Mouse (Mus musculus) left cerebral cortex, postnatal 36 days (tissue): ENCODE measurements at regions not wholly inside any gene's neighbourhood (a gene's known extent, or its start where the extent isn't known, plus 50 kb on each side); places are given as distances from the start of the nearest gene placed in this dataset.

ENCODE experiments used
- DNase-seq, 2 experiments: peaks; one replicate each; pipeline ENCODE4 v3.0.0; 2021 to 2022; ENCODE audit warnings: low spot score in 2 of 2, mixed read lengths in 1 of 2
- intact Hi-C: fragments of 180-260 bp; cut with DNase I; formaldehyde crosslinking; loops from one replicate; pipeline ENCODE4 v1.15.1; 2025

GRCm38 (mm10) chr10:118746719-118747395, 123.2 kb downstream of the Dyrk2 start:
- intact Hi-C loops = loop anchor here (5.0 kb wide), 1 partner anchor 35 kb away; no protein-coding TSS in a partner anchor
- DNase-seq = peak; percentile 53 to 63

GRCm38 (mm10) chr10:118749039-118749438, 121.0 kb downstream of the Dyrk2 start:
- no peak for DNase-seq
- intact Hi-C loops = loop anchor here (5.0 kb wide), 1 partner anchor 33 kb away; no protein-coding TSS in a partner anchor

GRCm38 (mm10) chr10:118749756-118750155, 120.3 kb downstream of the Dyrk2 start:
- DNase-seq = no peak
- intact Hi-C loops = loop anchor here (5.0 kb wide), 1 partner anchor 33 kb away; no protein-coding TSS in a partner anchor

- DNase-seq = no peak
- intact Hi-C loops = no loop called here
Observed at GRCm38 (mm10) chr10:118751110-118751509, 118.9 kb downstream of the Dyrk2 start.

GRCm38 (mm10) chr10:118753061-118753775, 116.8 kb downstream of the Dyrk2 start:
- DNase-seq = no peak
- intact Hi-C loops = no loop called here

GRCm38 (mm10) chr10:118754791-118755190, 115.2 kb downstream of the Dyrk2 start:
- no peak for DNase-seq
- intact Hi-C loops = no loop called here

- DNase-seq = no peak
Observed at GRCm38 (mm10) chr10:118758825-118759471, 111.1 kb downstream of the Dyrk2 start.

GRCm38 (mm10) chr10:118760441-118760840, 109.6 kb downstream of the Dyrk2 start:
- no peak for DNase-seq
- intact Hi-C loops = no loop called here

More at GRCm38 (mm10) chr10:118758825-118759471, 111.1 kb downstream of the Dyrk2 start:
- intact Hi-C loops = no loop called here

GRCm38 (mm10) chr10:118761101-118761868, 108.7 kb downstream of the Dyrk2 start:
- DNase-seq = no peak
- intact Hi-C loops = no loop called here

GRCm38 (mm10) chr10:118765051-118765450, 105.0 kb downstream of the Dyrk2 start:
- intact Hi-C loops = no loop called here
- DNase-seq = no peak

GRCm38 (mm10) chr10:118765544-118766441, 104.2 kb downstream of the Dyrk2 start:
- intact Hi-C loops = no loop called here

GRCm38 (mm10) chr10:118766826-118767225, 103.2 kb downstream of the Dyrk2 start:
- DNase-seq = no peak
- intact Hi-C loops = no loop called here

More at GRCm38 (mm10) chr10:118765544-118766441, 104.2 kb downstream of the Dyrk2 start:
- DNase-seq = no peak

GRCm38 (mm10) chr10:118769751-118770150, 100.3 kb downstream of the Dyrk2 start:
- DNase-seq = no peak
- intact Hi-C loops = no loop called here

- intact Hi-C loops = no loop called here
Observed at GRCm38 (mm10) chr10:118778656-118779055, 91.4 kb downstream of the Dyrk2 start.

GRCm38 (mm10) chr10:118780831-118781569, 89.0 kb downstream of the Dyrk2 start:
- intact Hi-C loops = loop anchor here (5.0 kb wide), 2 partner anchors 34 to 86 kb away; no protein-coding TSS in a partner anchor
- DNase-seq = no peak

More at GRCm38 (mm10) chr10:118778656-118779055, 91.4 kb downstream of the Dyrk2 start:
- no peak for DNase-seq

GRCm38 (mm10) chr10:118781811-118782232, 88.2 kb downstream of the Dyrk2 start:
- intact Hi-C loops = loop anchor here (5.0 kb wide), 2 partner anchors 35 to 85 kb away; no protein-coding TSS in a partner anchor
- peak; percentile 43 to 60 for DNase-seq

- intact Hi-C loops = loop anchor here (5.0 kb wide), 2 partner anchors 35 to 85 kb away; no protein-coding TSS in a partner anchor
- no peak for DNase-seq
Observed at GRCm38 (mm10) chr10:118782646-118783045, 87.4 kb downstream of the Dyrk2 start.

GRCm38 (mm10) chr10:118787280-118787690, 82.7 kb downstream of the Dyrk2 start:
- intact Hi-C loops = no loop called here
- no peak for DNase-seq
